Mouse (Mus musculus): ENCODE results near the gene Lin7a.

Lin7a gene

DNA sequence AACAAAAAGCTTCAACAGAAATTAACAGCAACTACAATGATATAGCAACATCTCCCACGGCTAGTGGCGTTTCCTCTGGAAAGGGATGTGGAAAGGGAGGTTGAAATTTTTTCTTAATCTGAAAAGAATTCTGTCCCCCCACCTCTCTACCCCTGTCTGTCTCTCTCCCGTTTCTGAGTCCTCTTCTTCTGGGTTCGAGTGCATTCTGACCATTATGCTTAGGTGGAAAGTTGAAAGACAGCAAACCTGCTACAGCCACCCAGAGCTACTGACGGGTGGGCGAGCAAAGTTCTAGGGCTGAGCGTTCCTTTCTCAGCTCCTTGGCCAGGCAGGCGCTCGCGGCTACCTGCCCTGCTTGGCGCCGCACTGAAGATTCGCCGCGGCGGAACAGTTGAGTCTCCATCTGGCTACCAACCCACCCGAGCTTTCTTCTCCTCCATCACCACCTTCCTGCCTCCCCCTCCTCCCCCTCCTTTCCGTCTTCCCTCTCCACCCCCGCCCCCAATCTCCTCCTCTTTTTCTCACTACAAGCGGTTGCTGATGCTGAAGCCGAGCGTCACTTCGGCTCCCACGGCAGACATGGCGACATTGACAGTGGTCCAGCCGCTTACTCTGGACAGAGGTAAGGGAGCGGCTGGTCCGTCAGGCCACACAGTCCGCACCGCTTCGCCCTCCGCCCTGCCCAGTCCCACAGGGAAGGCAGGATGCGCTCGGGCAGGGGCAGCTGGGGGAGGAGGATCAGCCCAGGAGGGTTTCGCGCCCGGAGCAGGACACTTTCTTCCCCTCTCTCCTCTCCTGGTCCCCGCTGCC lies at the start of gene Lin7a:
TSS of gene Lin7a (plus strand) at position 366 of the 810 bp plus-strand sequence.
- DNase-seq (ENCODE audit: low read depth, low spot score) = peak; percentile 10

DNA sequence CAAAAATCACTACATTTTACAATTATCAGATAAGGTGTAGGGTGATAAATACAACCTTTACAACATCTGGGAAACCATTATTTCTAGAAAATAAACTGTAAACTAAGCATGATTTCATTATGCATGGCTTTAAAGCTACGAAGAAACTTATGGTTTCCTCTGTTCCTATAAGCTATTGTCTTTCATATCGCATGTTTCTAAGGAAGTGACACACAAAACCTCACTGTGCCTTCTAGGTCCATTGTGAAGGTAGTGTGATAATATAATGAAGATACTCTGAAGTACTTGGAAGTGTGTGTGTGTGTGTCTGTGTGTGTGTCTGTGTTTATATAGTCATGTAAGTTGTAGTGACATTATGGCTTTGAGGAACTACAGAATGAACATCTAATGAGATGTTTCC lies 49.8 kb upstream of the Lin7a start:
- DNase-seq (ENCODE audit: low read depth, low spot score) = no peak

- DNase-seq (ENCODE audit: low read depth, low spot score) = no peak
Measured at GRCm38 (mm10) chr10:107222406-107223185, 48.9 kb upstream of the Lin7a start.

DNA sequence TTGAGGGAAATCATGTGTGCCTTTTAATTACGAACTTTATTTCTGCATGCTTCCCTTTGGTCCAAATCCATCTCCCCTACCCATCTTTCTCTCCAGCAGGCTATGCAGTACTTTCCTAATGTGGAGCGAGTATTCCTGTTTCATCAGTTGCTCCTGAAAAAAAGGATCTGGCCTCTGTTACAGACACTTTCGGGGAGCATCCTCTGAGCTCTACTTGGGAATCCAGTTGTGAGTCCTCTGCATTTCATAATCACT lies 48.4 kb upstream of the Lin7a start:
- no peak for DNase-seq (ENCODE audit: low read depth, low spot score)

DNA sequence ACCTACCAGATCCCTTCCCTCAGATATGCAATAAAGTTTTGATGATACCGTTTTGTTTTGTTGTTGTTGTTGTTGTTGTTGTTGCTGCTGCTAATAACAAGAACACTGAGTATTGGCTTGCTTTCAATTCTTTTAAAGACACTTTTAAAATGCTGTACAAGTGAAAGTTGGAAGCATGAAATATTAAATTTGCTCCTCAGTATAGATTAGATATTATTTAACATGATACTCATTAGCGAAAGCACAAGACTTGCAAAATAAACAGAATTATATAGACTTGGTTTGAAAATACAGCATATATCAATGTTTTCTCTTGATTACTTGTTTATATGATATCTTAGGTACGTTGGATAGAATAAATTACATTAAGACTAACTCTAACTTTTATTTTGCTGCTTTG lies 47.7 kb upstream of the Lin7a start:
- no peak for DNase-seq (ENCODE audit: low read depth, low spot score)

DNA sequence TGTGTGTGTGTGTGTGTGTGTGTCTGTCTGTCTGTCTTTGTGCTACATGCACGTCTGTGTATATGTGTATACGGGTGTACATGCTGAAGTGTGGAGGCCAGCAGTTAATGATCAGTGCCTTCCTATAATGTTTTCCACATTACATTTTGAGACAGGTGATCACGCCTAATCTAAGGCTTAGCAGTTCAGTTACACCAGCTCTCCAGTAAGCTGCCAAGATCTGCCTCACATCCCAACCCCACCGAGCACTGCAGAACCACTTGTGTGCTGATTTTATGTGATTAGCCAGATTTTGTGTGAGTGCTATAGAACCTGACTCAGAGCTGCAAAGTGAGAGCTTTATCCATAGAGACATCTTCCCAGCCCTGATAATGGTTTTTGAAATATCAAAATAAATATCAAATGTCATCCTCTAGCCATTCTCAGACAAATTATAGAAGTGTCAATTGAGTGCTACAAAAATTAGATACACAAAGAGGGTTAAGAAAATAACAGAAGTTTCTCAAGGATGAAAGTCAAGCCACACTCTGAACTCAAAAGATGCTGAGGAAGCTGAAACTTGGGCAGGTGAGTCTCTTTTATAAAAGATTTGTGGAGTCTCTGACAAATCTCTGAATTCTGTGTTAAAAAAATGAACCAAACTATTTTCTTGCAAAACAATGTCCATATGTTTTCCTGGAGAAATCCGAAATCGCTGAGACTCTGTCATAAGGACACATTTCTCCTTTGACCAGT lies 46.7 kb upstream of the Lin7a start:
- DNase-seq (ENCODE audit: low read depth, low spot score) = no peak

DNA sequence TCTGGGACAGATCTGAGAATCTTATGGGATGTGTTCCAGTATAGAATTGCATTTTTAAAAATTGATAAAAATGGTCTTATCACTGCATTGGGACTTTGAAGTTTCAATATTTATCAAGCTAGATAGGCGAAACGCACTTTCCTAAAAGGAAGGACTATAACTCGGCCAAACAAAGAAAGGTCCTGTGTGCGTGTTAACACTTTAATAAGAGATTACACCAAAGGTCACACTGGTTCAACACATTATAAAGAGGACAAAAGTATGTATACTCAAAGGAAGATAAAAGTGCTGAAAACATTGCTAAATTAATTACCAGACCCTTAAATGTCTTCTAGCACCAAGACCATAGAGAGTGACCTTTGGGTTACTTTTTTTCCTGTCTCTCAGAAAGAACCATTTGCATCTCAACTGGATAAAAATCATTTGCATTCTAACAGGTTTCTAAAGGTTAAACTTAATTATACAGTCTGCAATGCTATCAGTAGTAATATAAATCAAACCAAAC lies 46.1 kb upstream of the Lin7a start:
- DNase-seq (ENCODE audit: low read depth, low spot score) = no peak

DNA sequence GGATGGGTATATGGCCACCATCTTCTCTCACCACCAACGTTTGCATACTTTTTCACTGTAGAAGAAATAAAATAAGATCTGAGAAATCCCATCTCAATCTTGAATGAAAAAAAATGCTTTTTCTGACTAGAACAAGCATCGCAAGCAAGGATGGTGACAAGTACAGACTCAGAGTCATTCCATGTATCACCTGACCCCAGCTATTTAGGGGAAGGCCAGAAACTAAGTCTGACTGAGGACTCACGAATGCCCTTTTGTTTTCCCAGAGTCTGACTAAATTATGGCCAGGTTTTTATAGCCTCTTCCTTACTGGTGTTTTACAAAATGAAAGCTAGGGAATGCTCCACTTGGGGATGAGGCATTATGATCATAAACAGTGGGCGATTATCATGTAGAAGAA lies 45.6 kb upstream of the Lin7a start:
- no peak for DNase-seq (ENCODE audit: low read depth, low spot score)

DNA sequence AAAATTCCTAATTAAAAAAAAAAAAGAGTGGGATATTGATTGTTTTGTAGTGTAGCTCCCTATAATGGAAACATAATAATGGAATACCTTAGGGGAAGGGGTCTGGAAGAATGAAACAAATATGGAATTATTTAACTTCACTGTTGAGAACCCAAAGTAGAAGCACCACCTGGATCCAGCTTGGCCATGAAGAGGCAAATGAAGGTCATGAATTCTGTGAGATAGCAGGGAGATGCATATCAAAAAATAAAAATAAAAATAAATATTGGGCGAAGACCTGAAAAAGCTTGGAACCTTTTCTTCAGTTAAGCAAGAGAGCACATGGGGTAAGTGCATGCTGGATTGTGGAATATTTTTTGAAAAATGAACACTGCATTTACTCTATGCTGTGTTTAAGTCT lies 43.6 kb upstream of the Lin7a start:
- no peak for DNase-seq (ENCODE audit: low read depth, low spot score)

GRCm38 (mm10) chr10:107228776-107229175 lies 42.7 kb upstream of the Lin7a start:
- DNase-seq (ENCODE audit: low read depth, low spot score) = no peak

- no peak for DNase-seq (ENCODE audit: low read depth, low spot score)
Measured at GRCm38 (mm10) chr10:107229416-107229815, 42.1 kb upstream of the Lin7a start.

GRCm38 (mm10) chr10:107230081-107230850 lies 41.2 kb upstream of the Lin7a start:
- no peak for DNase-seq (ENCODE audit: low read depth, low spot score)

DNA sequence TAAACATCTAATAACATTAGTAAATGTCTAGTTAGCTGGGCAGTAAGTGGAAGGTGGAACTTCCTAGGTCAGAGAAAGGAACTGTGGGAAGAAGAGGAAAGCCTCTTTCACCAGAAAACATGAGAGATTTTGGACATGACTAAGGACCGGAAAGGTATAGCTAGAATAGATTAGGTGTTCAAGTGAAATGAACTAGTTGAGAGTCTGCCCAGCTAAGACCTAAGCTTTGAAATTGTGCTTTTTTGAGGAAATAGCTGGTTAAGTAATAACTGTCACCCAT lies 40.7 kb upstream of the Lin7a start:
- no peak for DNase-seq (ENCODE audit: low read depth, low spot score)

- no peak for DNase-seq (ENCODE audit: low read depth, low spot score)
Measured at GRCm38 (mm10) chr10:107231421-107232010, 40.0 kb upstream of the Lin7a start.

DNA sequence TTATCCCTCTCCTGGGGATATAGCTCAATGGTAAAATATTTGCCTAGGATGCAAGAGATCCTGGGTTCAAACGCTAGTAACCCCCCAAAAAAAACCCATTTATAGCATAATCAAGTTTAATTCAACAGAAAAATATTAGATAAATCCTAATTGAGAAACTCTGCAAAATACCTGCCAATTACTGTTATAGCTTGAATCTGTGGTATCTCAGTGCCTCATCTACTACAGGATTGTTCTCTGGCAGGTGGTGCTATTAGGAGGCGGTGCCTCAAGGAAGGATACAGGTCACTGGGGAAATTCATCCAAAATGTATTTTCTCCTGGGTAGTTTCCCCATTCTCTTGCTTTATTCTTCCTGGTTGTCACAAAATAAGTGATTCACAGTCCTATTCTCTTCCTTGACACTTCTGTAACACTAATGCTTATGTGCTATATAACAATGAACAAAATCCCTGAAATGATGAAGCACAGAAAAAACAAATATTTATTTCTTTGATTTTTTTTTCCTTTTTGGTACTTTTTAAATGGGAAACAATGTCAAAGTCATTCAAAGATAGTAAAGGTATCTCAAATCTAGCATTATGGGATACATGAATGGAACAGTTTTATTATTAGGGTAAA lies 38.9 kb upstream of the Lin7a start:
- DNase-seq (ENCODE audit: low read depth, low spot score) = no peak

GRCm38 (mm10) chr10:107233221-107233620 lies 38.3 kb upstream of the Lin7a start:
- DNase-seq (ENCODE audit: low read depth, low spot score) = no peak

GRCm38 (mm10) chr10:107233825-107234224 lies 37.7 kb upstream of the Lin7a start:
- no peak for DNase-seq (ENCODE audit: low read depth, low spot score)

DNA sequence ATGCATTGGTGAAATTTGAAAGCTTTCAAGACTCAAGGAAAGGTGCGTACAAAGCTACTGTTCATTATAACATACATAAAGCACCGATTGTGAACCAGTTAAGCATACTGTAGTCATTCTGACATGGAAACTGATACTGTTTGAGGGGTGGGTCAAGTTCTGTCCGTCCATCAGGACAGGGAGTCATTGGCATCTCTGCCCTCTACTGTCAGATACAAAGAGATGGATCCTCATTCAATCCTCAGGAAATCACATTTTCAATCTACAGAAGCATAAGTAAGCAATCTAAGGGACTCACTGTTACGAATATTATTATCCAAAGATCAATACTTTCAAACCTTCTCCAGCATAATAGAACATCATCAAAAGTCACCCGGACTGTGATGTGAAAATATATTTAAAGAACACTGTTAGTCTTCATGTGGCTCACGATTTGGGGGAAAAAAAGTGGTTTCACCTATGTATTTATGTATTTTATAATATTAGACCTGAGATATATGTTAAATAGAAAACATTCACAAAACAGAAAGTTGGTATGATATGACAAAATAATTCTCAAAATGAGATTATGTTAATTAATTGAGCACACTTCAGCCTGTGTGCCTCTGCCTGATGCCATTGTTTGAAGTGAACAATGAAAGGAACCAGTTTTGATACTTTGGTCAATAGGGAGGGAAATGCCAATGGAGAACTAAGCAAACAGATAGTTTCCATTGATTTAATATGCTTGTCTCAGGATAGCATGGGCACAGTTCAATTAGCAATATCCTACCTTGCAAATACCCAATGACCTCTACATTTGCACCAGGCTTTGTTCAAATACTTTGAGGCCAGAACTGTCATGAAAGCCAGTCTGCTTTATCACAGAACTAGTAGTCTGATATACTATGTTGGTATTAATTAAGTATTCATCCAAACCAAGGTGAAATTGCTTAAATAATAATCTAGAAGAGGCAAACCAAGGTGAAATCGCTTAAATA lies 36.8 kb upstream of the Lin7a start:
- DNase-seq (ENCODE audit: low read depth, low spot score) = no peak

DNA sequence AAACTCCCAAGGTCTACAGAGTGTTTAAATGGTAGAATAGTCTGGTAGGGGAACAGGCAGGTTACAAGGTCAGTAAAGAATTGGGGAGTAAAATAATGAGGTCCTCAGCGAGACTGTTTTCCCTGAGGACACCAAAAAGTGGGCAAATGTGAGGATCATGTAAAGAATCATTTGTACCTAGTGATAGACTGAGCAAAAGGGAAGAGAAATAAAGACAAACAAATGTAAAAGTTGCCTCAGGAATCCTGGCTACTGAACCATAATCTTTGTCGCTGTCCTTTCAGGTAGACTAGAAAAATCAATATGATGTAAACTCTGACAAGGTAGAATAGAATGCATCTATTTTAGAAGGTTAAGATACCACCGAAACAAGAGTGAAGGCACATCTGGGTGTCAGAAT lies 36.0 kb upstream of the Lin7a start:
- DNase-seq (ENCODE audit: low read depth, low spot score) = no peak

DNA sequence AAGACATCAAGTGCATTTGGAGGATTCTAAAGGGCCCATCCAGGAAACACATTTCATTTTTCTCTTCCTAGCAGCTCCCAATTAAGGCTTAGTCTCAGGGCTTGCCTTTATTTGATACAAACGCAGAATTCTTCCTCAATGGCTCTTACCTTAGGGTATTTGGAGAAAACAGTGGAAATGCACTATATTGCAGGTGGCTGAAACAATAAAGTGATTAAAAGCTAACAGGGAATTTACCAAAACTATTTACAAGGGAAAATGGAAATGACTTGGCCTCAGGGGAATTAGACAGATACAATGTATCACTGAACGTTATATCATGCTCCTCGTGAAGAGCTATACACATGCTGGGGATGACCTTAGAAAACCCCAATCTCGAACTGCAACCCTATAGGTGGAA lies 35.3 kb upstream of the Lin7a start:
- no peak for DNase-seq (ENCODE audit: low read depth, low spot score)

All from skeletal muscle tissue, adult 2 months (tissue).